Mouse (Mus musculus): ENCODE measurements around the gene Nucb2.

Nucb2 gene

DNA sequence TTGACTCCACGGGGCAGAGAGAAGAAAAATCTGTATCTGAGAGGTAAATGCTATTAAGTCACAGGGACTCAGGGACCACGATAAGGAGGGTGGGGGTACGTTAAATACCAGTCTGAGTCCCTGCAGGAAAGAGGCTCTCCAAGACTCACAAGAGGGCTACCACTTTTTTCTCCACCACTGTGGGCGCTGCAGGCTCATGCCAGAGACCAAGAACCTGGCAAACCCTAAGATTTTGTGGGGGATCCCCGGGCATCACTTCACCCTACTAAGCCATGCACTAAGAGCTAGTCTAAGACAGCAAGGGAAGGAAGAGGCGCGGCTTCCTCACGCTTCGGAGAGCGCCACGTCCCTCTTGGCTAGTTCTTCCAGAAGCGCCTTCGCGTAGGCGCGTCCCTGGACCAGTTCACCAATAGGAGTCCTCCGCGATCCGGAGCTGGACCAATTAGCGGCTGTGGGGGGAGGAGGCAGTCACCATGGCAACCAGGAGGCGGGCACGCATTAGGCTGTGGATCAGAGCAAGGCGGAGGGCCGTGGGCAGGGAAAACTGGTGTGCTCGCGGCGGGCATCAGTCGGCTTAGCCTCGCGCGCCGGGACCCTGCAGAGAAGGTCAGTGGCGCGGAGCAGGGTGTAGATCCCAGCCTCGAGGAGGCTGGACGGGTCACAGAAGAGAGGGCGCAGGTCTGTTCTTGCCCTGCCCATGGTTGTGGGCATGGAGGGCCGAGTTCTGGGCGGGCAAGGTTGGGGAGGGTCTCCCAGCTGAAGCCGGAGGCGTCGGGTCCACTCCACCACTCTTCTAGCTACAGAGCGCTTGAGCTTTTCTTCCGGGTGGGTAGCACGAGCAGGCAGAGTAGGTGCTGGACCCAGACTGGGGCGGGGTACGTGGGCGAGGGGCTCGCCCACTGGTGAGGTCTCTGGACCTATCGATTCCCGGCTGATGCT lies at the start of gene Nucb2:
Gene Nucb2 (plus strand): TSS at position 491 of the 939 bp plus-strand sequence.
- DNase-seq (ENCODE audit: low read depth, low spot score), result peak; percentile 99

DNA sequence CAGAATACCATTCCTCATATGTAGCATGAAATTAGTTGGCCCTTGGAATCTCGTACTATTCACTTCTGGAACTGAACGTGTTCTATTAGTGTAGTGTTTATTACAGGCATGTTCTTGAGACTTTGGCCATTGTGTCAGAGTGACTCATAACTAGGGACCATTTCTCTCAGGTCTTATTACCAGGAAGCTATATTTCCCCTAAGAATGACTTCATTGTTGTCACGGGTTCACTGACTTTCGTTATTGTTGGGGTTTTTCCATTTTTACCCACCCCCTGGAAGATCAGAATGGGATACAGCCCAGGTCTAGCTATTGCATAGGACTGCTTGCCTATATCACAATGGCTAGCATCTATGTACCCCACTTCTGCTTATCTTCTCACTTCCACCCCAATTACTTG lies 47.2 kb upstream of the Nucb2 start:
- no peak for DNase-seq (ENCODE audit: low read depth, low spot score)

DNA sequence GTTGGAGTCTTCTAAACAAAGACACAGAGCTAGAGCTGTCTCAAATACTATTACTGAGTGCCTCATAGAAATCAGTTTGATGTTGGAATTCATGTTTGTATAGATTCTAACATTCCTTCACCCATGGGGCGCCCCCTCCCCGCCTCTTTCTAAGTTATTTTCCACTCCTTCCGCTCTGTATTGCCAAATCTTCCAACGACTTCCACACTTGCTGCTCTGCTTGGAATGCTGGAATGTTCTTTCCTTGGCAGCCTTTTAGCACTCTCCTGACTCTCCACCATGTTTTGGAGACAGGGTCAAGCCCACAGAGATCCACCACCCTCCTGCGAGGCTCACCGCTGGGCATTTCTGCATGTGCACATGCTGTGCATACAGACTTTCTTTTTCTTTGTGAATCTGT lies 46.8 kb upstream of the Nucb2 start:
- DNase-seq (ENCODE audit: low read depth, low spot score), result no peak

DNA sequence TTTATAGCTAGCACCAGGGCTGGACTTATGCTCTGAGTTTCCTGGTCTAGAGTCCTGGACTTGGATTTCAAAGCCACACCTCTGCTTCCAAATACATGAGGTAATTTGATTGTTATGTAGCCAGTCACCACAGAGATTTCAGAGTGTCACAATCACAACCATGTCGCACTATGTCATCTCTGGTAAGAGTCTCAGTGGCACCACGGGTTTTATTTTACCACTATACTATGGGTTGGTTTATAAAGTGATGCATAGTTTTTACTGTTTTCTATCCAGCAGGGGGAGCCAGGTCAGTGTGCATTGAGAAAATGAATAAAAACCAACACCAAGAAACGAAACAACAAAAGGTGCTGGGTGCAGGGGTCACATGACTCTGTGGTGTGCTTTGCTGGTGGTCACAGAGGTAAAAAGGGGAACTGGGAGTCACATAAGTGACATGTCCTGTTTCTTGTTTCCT lies 45.2 kb upstream of the Nucb2 start:
- peak; percentile 48 for DNase-seq (ENCODE audit: low read depth, low spot score)

DNA sequence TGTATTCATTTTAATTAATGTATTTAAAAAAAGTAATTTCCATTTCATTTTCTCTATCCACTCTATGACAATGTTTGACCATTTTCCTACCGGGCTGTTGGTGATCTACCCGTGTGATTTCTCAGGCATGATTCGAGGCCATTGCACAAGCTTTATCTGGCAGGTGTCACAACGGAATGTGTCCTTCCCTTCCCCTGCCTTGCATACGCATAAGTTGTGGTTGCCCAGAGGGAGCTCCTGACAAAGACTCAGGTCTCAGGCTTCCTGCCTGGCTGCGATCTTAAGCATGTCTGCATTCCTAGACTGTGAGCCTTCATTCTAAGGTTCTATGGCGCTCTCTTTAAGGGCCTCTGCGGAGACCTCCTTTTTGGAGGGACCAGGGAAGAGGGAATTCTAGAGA lies 42.1 kb upstream of the Nucb2 start:
- no peak for DNase-seq (ENCODE audit: low read depth, low spot score)

DNA sequence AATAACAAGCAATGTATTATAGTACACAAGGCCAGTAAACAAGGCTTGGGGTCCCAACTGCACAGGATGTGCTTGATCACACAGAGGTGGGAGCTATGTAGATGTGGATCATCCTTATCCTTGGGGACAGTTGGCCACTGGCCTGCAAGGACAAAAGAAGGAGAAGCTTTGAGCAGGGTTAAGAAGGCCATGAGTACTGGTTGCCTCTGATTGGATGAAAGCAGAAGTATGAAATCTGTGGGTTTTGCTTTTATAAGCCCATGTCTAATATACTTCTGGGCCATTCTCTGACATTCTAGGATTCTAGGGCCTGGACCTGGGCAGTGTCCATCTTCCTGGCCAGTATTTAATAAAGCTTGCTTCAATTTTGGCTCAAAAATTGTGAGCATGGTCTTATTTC lies 28.3 kb upstream of the Nucb2 start:
- DNase-seq (ENCODE audit: low read depth, low spot score), result no peak

DNA sequence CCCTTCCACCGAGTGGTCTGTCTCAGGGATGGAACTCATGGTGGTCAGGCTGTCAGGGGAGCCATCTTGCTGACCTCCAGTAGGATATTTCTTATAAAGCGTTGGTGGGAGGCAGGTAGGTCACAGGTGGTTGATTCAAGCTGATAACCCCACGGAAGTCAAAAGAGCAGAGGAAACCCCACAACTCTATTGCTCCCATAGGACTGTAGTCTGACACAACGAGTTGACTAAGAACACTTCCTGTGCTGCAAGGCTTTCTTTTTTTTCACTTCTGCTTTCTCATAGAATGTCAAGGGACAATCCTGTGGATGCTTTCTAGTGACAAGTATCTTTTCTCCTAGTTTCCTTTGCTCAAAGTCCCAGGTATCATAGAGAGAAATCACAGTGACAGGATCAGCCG lies 27.9 kb upstream of the Nucb2 start:
- no peak for DNase-seq (ENCODE audit: low read depth, low spot score)

DNA sequence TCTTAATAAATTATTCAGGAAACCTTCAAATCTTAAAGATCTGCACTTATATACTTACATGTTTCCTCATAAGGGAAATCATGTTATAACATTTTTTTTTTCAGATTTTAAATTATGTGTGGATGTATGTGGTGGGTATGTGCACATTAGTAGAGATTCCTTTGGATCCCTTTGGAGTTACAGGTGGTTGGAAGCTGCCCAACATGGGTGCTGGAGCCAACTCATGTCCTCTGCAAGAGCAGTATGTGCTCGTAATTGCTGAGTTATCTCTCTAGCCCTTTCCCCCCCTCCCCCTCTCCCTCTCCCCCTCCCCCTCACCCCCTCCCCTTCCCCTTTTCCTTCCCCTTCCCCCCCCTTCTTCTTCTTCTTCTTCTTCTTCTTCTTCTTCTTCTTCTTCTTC lies 21.1 kb upstream of the Nucb2 start:
- DNase-seq (ENCODE audit: low read depth, low spot score), result no peak

DNA sequence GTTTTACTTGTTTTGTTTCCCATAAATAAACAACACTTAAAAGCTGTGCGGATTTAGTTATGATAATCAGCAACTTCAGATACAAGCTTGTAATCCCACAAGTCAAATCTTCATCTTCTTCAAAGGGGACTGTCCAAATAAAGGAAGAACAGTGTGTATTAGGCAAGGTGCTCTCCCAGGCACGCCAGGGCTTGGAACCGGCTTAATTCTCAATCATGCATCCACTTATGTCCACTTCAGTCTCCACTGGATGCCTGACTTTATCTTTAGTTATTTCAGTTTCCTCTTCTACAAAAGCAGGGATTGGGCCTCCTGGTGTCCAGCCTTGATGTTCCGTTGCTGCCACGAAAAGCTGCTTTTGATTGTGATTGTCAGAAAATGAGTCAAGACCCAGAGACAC lies 20.4 kb upstream of the Nucb2 start:
- peak; percentile 13 for DNase-seq (ENCODE audit: low read depth, low spot score)

DNA sequence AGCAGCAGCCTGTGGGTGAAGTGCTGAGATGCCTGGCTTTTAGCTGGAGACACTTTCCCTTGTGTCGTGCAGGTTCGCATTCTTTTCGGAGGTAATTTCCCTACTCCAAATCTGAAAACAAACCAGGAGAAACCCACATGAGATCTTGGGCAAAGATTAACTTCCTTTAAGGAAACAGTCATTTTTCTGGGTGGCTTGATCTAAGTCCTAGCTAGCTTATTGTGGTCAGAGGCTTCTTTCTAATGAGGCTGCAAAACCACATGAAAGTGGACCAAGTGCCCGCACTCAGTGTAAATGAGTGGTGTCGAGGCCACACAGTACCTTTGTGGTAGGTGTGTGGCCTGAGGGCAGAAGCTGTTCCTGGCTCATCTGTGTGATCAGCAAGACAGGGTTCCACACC lies 20.0 kb upstream of the Nucb2 start:
- no peak for DNase-seq (ENCODE audit: low read depth, low spot score)

DNA sequence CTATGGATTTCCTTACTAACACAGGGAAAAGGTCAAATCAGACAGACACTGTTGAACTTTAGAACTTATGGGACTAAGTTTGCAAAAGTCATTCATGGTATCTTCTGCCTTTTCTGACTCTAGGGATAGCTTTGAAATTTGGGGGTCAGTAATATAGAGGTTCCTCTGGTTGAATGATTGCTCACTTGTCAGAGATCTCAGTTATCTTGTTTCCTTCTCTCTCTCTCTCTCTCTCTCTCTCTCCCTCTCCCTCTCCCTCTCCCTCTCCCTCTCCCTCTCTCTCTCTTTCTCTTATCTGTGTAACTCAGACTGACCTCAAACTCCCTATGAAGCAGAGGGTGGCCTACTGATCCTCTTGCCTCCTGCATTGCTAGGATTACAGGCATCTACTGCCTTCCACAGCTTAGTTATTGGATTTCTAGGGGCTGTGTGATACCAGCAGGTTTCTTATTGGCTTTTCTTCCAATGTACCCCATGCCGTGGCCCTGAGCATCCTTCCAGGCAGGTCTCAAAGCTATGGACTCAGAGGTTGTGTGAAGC lies 19.0 kb upstream of the Nucb2 start:
- DNase-seq (ENCODE audit: low read depth, low spot score), result no peak

DNA sequence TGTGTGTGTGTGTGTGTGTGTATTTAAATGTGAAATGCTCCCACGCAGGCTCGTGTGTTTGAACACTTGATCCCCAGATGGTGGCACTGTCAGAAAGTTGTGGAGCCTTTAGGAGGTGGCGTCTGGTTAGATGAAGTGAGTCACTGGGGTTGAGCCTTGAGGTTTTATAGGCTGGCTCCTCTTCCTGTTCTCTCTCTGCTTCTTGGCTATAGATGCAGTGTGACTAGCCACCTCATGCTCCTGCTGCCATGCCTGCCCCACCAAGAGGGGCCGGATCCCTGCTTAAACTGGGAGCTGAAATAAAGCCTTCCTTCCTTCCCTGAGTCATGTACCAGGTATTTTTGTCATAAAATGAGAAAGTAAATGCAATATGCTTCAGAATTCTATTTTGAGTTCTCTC lies 13.1 kb upstream of the Nucb2 start:
- peak; percentile 44 for DNase-seq (ENCODE audit: low read depth, low spot score)

DNA sequence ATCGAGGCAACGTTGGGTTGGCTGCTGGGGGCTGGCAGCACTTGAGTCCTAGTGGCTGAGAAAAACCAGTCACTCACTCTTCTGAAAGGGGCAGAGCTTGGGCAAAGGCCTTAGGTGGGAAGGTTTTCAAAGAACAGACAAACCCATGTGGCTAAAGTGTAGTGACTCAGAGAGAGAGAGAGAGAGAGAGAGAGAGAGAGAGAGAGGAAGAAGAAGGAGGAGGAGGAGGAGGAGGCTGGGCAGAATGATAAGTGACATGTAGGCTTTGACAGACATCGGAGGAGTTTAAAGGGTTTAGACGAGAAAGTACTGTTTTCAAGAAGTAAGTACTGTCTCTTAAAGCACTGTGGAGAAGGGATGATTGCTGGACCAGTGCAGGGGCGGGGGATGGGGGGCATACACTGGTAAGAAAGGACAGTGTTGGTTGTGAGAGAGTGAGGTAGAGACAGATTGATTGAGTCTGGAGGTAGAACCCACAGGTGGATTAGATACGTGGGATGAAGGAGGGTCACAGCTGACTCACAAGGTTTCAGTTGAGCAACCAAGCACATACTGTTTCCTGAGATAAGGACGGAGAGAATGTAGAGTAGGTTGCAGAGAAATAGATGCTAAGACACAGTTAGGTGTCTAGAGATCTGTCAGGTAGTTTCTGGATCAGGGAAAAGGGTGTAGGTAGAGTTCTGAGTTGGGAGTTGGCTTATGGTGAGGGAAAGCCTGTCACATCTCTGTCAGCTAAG lies 10.7 kb upstream of the Nucb2 start:
- DNase-seq (ENCODE audit: low read depth, low spot score), result no peak

DNA sequence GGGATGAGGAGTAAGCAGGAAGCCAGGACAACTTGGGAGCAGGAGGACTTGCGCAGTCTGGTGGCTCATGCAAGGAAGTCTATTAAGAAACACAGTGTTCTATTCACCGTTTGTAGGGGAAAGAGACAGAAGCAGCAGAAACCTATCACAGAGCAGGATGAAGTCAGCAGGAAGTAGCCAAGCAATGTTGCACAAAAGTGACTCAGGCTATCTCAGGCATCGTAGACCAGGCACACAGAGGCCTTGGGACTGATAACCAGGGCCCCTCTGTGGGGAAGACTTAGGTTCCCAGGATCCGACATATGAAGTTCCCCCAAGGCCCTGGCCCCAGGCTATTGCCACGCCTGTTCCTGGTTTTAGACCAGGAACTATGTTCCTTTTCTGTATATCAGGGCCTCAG lies 9.6 kb upstream of the Nucb2 start:
- DNase-seq (ENCODE audit: low read depth, low spot score), result no peak

DNA sequence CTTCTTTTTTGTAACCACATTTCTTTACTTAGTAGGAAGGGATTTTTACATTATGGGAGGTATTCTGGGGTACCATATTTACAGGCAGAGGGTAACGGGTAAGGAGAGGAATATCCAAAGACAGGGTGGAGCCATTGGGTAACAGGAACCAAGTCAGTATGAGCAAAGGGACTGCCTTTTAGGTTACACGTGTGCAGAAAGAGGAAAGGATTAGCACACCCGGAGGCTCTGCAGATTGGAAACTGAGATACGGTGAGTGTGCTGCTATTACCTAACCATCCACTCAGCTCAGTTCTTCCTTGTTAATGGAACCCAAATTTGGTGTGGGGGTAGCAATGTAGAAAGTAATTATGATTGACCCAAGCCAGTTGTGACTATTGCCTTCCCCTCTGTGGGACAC lies 7.4 kb upstream of the Nucb2 start:
- no peak for DNase-seq (ENCODE audit: low read depth, low spot score)

DNA sequence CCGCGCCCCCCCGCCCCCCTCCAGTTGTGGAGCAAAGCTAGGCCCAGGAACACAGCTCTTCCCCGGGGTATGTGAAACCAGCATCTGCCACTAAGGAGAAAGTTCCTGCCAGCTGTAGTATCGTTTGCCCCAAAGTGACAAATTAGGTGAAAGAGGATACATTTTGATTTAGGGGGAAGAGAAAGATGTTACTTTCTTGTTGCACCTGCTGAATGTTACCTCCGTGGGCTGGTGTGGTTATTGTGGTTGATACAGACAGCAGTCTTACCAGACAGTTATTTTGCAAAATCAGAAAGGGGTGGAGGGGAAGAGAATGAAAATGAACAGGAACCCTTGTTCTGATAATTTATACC lies 625 bp downstream of the Nucb2 start:
- DNase-seq (ENCODE audit: low read depth, low spot score), result no peak

DNA sequence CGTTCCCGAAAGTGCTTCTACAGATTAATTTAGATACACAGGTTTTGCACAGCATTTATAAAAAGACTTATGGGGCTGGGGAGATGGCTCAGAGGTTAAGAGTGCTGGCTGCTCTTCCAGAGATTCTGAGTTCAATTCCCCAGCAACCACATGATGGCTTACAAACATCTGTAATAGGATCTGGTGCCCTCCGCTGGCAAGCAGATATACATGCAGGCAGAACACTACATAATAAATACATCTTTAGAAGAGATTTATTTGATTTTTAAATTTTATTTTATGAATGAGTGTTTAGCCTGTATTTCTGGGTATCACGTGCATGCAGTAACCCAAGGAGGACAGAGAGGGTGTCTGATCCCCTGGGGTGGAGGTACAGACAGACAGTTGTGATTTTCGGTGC lies 9.9 kb downstream of the Nucb2 start:
- peak; percentile 37 for DNase-seq (ENCODE audit: low read depth, low spot score)

DNA sequence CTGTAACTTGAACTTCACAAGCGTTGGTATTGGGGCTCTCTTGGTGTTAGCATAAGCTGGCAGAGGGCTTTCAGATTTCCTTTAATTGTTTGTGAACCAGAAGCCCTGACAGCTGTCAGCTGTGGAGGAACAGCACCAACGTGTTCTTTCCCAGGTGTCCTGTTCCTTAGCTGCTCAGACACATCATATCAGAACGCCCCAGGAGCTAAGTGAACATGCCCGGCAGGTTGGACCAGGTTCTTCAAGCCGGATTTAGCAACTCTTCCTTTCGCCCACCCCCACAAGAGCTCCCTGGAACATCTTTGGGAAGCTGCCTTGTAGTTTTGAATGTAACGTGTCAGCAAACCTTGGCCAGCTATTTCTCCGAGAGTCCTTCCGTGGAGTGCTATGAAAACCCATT lies 10.4 kb downstream of the Nucb2 start:
- peak; percentile 20 for DNase-seq (ENCODE audit: low read depth, low spot score)

DNA sequence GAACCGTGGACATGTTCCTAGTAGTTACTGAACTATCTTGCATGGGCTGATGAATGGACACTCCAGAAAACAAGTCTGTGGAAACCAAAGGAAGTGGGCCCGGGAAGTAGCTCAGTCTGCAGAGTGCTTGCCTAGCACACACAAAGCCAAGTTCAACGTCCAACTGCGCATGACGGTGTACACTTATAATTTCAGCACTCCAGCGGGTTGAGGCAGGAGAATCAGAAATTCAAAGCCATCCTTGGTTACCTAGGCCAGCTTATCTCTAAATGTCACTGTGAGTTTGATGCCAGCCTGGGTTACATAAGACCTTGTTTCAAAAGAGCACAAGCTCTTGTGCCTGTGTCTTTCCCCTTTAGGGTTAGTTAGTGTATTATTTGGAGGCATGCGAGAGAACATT lies 10.9 kb downstream of the Nucb2 start:
- no peak for DNase-seq (ENCODE audit: low read depth, low spot score)

DNA sequence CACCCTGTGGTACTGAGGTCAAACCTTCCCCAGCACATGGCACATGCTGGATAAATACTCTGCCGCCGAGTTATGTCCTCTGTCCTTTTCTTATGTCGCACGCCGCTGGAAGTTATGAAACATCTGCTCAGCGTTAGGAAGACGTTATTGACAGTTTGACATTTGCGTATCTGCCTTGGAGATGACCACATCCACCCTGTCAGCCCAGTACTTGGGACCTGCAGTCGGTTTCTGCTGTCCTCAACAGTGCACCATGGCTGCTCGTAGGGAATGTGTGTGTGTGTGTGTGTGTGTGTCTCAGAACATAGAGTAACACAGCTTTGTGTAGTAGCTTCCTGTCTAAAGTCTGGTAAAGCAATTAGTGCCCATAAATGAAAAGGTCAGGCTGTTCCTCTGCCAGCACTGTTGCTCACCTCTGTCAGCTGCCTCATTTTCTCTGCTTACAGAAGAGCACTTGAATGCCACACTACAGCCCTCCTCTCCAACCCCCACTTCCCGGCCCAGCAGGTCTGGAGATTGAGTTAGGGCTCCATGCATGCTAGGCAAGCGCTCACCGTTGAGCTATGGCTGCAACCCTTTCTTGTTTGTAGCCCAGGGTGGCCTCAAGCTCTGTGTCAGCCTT lies 11.5 kb downstream of the Nucb2 start:
- no peak for DNase-seq (ENCODE audit: low read depth, low spot score)

DNA sequence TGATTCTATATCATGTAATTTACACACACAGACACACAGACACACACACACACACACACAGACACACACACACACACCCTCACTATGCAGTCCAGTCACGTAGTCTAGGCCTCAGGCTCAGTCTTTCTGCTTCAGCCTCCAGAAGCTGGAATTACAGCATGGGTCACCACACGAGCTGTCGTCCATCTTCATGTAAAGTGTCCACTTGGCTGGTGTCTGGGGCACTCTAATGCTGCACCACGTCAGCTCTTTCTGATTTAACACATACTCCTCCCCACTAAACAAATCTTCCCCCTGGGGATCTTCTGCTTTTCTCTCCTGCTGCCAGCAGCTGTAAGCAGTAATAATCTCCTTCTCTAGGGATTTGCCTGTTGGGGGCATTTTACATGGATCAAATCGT lies 13.1 kb downstream of the Nucb2 start:
- DNase-seq (ENCODE audit: low read depth, low spot score), result no peak

DNA sequence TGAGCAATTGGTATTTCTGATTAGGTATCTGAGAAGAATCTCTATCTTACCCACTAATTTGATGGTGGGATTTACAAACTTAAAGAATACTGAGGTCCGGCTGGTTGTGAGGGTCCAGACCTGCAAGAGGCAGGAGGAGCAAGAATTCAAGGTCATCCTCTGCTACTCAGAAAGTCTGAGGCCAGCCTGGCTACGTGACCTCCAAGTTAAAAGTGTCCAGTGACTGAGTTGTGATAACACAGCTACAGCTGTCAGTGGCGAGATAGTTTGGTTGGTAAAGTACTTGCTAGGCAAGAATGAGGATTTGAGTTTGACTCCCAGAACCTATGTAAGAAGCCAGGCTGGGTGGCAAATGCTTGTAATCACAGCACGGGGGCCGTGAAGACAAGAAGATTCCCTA lies 14.0 kb downstream of the Nucb2 start:
- no peak for DNase-seq (ENCODE audit: low read depth, low spot score)
